Mouse (Mus musculus) kidney, adult 2 months (tissue): ENCODE measurements around the gene Dnajb13. TPM values are rescaled to one million over a fixed set of nuclear protein-coding genes. Genes with fewer than 3 reads are reported as not detected.

ENCODE experiments used
- DNase-seq: peaks from one replicate; pipeline ENCODE4 v3.0.0; 2021
- H3K27ac ChIP-seq: fragments of 200-500 bp; 2 replicates; pipeline ENCODE4 v1.5.1; 2012; ENCODE audit warnings: low read depth, low read length, control low read depth, inconsistent platforms; ENCODE audit not compliant: insufficient read depth
- H3K27me3 ChIP-seq: fragments of 200-500 bp; replicated peaks from 2 replicates; pipeline ENCODE4 v1.6.1; 2012; ENCODE audit warnings: mild to moderate bottlenecking, moderate library complexity, low read length, inconsistent platforms; ENCODE audit not compliant: control insufficient read depth, insufficient read depth
- H3K36me3 ChIP-seq: fragments of 200-500 bp; 2 replicates; pipeline ENCODE4 v1.6.1; 2012; ENCODE audit warnings: mild to moderate bottlenecking, moderate library complexity, low read length, inconsistent platforms; ENCODE audit not compliant: control insufficient read depth, insufficient read depth
- H3K4me1 ChIP-seq: fragments of 200-500 bp; 2 replicates; pipeline ENCODE4 v1.6.1; 2011; ENCODE audit warnings: low read length; ENCODE audit not compliant: control insufficient read depth, insufficient read depth
- H3K4me3 ChIP-seq: fragments of 200-500 bp; 2 replicates; pipeline ENCODE4 v1.5.1; 2011; ENCODE audit warnings: mild to moderate bottlenecking, low read depth, low read length, control low read depth; ENCODE audit not compliant: insufficient read depth
- CTCF ChIP-seq: fragments of 200-500 bp; conservative IDR thresholded peaks from 2 replicates; pipeline ENCODE4 v1.5.1; 2011; ENCODE audit warnings: low read depth, mild to moderate bottlenecking, control low read depth, low read length, moderate library complexity, mixed read lengths; ENCODE audit not compliant: insufficient read depth, insufficient read length
- POLR2A ChIP-seq: fragments of 200-500 bp; IDR thresholded peaks from one replicate; pipeline ENCODE4 v1.6.1; 2011; ENCODE audit warnings: low read depth, low read length, control low read depth
- WGBS: fragments of 180-500 bp; shearing (Covaris S2); methylation state at CpG from one replicate; pipeline ENCODE4 v1.1.7; 2018; 5-methylcytosine and 5-hydroxymethylcytosine counted together
- polyA plus RNA-seq: library from polyadenylated mRNA; depleted of rRNA; stranded (reverse); fragments of >200 nt; gene quantifications from 2 replicates; pipeline ENCODE4 v1.2.3, GENCODE M21; 2012

Gene Dnajb13
- polyA plus RNA-seq, 1 experiment: 0.36 TPM

DNA sequence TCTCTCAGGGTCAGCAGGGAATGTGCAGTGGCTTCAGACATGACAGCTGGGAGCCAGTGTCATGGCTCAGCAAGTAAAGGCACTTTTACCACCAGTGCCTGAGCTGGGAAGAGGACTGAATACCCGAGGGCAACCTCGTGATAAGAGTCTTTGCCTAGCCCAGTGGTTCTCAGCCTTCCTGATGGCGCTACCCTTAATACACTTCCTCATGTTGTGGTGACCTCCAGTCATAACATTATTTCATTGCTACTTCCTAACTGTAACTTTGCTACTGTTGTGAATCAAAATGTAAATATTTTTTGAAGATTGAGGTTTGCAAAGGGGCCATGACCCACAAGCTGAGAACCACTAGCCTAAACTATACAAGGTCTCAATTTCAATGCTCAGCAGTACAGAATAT lies 6.1 kb downstream of the Dnajb13 start:
- no peak for DNase-seq
- TF ChIP-seq CTCF (no peak), POLR2A (no peak)
- Histone ChIP-seq H3K27me3 (no peaks in the 10 kb centered on the region), H3K36me3 (no peaks in the 10 kb centered on the region), H3K4me1 (no peaks in the 10 kb centered on the region), H3K4me3 (no peak overlapping the region), H3K27ac (no peak overlapping the region)
- WGBS: 55% methylated on average over 3 of the region's 3 CpGs

DNA sequence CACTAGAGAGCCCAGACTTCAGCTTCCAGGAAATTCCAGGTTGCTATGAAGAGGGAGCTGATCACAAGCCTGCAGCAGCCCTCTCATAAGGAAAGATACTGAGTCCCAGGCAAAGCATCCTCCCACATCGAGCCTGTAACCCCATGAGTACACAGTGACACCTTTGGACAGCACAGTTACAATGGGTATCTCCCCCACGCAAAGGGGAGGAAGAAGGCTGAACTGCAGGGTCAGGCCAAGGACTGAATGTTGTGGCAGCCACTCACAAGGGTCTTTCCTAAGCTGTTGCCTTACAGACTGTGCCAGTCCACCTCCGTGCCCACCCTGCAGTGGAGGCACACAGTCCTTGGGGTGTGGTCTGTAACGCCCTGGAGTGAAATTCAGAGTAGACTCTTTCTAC lies 8.3 kb downstream of the Dnajb13 start:
- DNase-seq: no peak
- WGBS: 46% methylated on average over 4 of the region's 4 CpGs
- H3K4me3 ChIP-seq: no peak overlapping the region

GRCm38 (mm10) chr7:100504740-100505487 lies 9.8 kb downstream of the Dnajb13 start:
- Histone ChIP-seq H3K27me3 (no peaks in the 10 kb centered on the region), H3K4me1 (no peaks in the 10 kb centered on the region), H3K36me3 (no peaks in the 10 kb centered on the region), H3K4me3 (no peak overlapping the region), H3K27ac (no peak overlapping the region)
- peak; percentile 28 for DNase-seq
- WGBS: 56% methylated on average over 13 of the region's 13 CpGs
- TF ChIP-seq CTCF (no peak), POLR2A (no peak)

More for the DNA sequence above, 8.3 kb downstream of the Dnajb13 start:
- Histone ChIP-seq H3K27ac (no peak overlapping the region), H3K4me1 (no peaks in the 10 kb centered on the region), H3K36me3 (no peaks in the 10 kb centered on the region), H3K27me3 (no peaks in the 10 kb centered on the region)
- TF ChIP-seq CTCF: no peak
- TF ChIP-seq POLR2A: no peak

DNA sequence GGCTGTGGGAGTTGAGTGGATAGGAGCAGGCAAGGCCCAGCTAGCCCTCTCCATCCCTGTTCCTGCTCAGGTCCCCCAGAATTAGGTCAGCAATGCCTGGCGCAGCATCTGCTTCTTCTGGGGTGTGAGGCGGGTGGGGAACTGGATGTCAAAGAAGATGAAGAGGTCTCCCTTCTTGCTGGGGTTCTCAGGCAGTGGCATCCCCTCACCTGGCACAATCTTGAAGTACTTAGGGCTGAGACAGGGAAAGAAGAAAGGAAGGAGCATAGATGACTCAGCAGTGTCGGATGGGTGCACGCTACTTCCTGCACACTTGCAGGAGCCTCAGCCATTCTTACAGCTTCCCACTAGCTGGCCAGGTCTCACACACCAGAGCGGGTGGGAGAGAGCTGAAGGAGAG lies 11.7 kb downstream of the Dnajb13 start:
- H3K27me3 ChIP-seq: no peaks in the 10 kb centered on the region
- 75% methylated on average over 5 of the region's 5 CpGs for WGBS

GRCm38 (mm10) chr7:100502374-100502922 lies 12.3 kb downstream of the Dnajb13 start:
- TF ChIP-seq POLR2A (no peak), CTCF (no peak)
- Histone ChIP-seq H3K27me3 (no peaks in the 10 kb centered on the region), H3K36me3 (no peaks in the 10 kb centered on the region), H3K4me1 (no peaks in the 10 kb centered on the region), H3K4me3 (no peak overlapping the region), H3K27ac (no peak overlapping the region)
- DNase-seq: no peak
- 72% methylated on average over 7 of the region's 7 CpGs for WGBS

More for the DNA sequence above, 11.7 kb downstream of the Dnajb13 start:
- Histone ChIP-seq H3K27ac (no peak overlapping the region), H3K4me3 (no peak overlapping the region), H3K4me1 (no peaks in the 10 kb centered on the region), H3K36me3 (no peaks in the 10 kb centered on the region)
- DNase-seq: no peak
- no peak for TF ChIP-seq CTCF
- no peak for TF ChIP-seq POLR2A

GRCm38 (mm10) chr7:100501844-100502373 lies 12.9 kb downstream of the Dnajb13 start:
- Histone ChIP-seq H3K4me1 (no peaks in the 10 kb centered on the region), H3K4me3 (no peak overlapping the region), H3K27ac (no peak overlapping the region), H3K27me3 (no peaks in the 10 kb centered on the region), H3K36me3 (no peaks in the 10 kb centered on the region)
- WGBS: 40% methylated on average over 2 of the region's 2 CpGs
- no peak for DNase-seq
- TF ChIP-seq CTCF: no peak
- no peak for TF ChIP-seq POLR2A
